Mouse (Mus musculus) liver, embryonic 14.5 days (tissue): Measurements from ENCODE around the gene Gm11034.

ENCODE experiments used
- CTCF ChIP-seq: IDR thresholded peaks from 2 replicates; pipeline ENCODE4 v1.5.1; 2016; ENCODE audit warnings: antibody characterized with exemption, low read depth, control low read depth
- EP300 ChIP-seq: IDR thresholded peaks from 2 replicates; pipeline ENCODE4 v1.6.1; 2016; ENCODE audit warnings: antibody characterized with exemption, low read depth

GRCm38 (mm10) chr8:72177346-72177925 is 36.0 kb downstream of the Gm11034 start:
- TF ChIP-seq CTCF (peak; percentile 86), EP300 (no peak)
